Mouse (Mus musculus): ENCODE data around the gene Os9. TPM values are rescaled to one million over a fixed set of nuclear protein-coding genes. Genes with fewer than 3 reads are reported as not detected.

Os9 gene
- total RNA-seq (2012; rRNA removed) (41.5 and 42.4 TPM in 2 replicates), polyA plus RNA-seq (2012; ENCODE audit: insufficient read depth in 1 of 2, insufficient read length in 2 of 2, low read depth in 1 of 2, low replicate concordance in 2 of 2, missing spikeins in 1 of 2) (10 to 100 TPM in 1 of 2 experiments, not detected in 1; 60.4 TPM)

DNA sequence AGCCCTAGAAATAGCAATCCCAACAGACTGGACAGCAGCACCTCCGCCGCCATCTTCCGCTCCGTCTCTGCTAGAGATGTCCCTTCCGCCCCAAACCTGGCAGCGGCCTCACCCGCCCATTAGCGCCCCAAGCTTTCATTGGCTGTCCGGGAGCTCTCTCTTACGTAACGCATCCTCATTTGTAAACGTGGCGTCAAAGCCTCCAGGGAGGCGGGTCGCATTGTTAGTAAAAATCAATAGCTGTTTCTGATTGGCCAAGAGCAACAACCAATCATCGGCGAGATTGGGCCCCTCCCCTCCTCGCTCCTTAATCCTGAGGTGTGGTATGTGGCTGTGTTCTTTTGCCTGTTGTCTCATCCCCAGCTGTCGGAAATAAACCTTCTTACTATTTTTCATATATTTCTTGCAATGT, at the start of gene Os9:
Gene Os9 (minus strand): TSS at position 66 of the 412 bp plus-strand sequence.
- peaks cover 4 to 18% of the 10 kb centered on the region in 2 experiments; a peak in 3 of 4 replicates for H3K4me1 ChIP-seq (ENCODE audit: control insufficient read depth in 1 of 2, insufficient read depth in 2 of 2, low read length in 2 of 2)
- TF ChIP-seq JUND (IDR thresholded peaks at IDR 0.05; ENCODE audit: low read depth, low read length) (no peak), BHLHE40 (IDR thresholded peaks at IDR 0.05; ENCODE audit: borderline replicate concordance, low read depth, low read length) (no peak), POLR2AphosphoS5 (IDR thresholded peaks at IDR 0.05; ENCODE audit: borderline replicate concordance, low read depth, low read length) (no peak), ZC3H11A (IDR thresholded peaks at IDR 0.05; ENCODE audit: low read depth, low read length) (no peak), CTCF (IDR thresholded peaks at IDR 0.05 in 2 of 3, conservative IDR thresholded peaks at IDR 0.05 in 1 of 3; ENCODE audit: control insufficient read depth in 1 of 3, insufficient read depth in 1 of 3, low read depth in 2 of 3, low read length in 3 of 3, poor library complexity in 1 of 3, severe bottlenecking in 1 of 3) (no peak), NELFE (IDR thresholded peaks at IDR 0.05; ENCODE audit: low read depth, low read length) (peak; percentile 64), ZNF384 (IDR thresholded peaks at IDR 0.05; ENCODE audit: low read depth, low read length) (no peak), ZMIZ1 (IDR thresholded peaks at IDR 0.05; ENCODE audit: low read depth, low read length) (peak; percentile 73; the same call in 1 of the 2 replicates), RCOR1 (IDR thresholded peaks at IDR 0.05; ENCODE audit: low read depth, low read length) (no peak), GABPA (IDR thresholded peaks at IDR 0.05; ENCODE audit: low read depth, low read length) (no peak), MYB (IDR thresholded peaks at IDR 0.05; ENCODE audit: low read depth, low read length) (no peak), ETS1 (IDR thresholded peaks at IDR 0.05; ENCODE audit: low read depth, low read length) (peak; percentile 51; the same call in 1 of the 2 replicates), MAZ (IDR thresholded peaks at IDR 0.05; ENCODE audit: low read depth, low read length) (0 out of 2 replicates have a peak, but pooled peaks have one; percentile 28), RAD21 (IDR thresholded peaks at IDR 0.05; ENCODE audit: low read depth, low read length) (no peak), USF2 (IDR thresholded peaks at IDR 0.05; ENCODE audit: borderline replicate concordance in 1 of 2, insufficient read depth in 1 of 2, low read depth in 1 of 2, low read length in 2 of 2) (no peak), GATA1 (IDR thresholded peaks at IDR 0.05; ENCODE audit: low read depth, low read length) (no peak), TBP (IDR thresholded peaks at IDR 0.05; ENCODE audit: low read depth, low read length) (peak; percentile 35; the same call in 1 of the 2 replicates), SMC3 (IDR thresholded peaks at IDR 0.05; ENCODE audit: low read depth, low read length) (no peak), CHD2 (IDR thresholded peaks at IDR 0.05; ENCODE audit: low read length) (peak; percentile 92), SIN3A (IDR thresholded peaks at IDR 0.05; ENCODE audit: low read length) (peak; percentile 99), E2F4 (IDR thresholded peaks at IDR 0.05; ENCODE audit: borderline replicate concordance, low read depth, low read length) (no peak), ELF1 (IDR thresholded peaks at IDR 0.05; ENCODE audit: low read depth, low read length) (peak; percentile 100), CHD1 (IDR thresholded peaks at IDR 0.05; ENCODE audit: low read depth, low read length) (no peak), USF1 (IDR thresholded peaks at IDR 0.05; ENCODE audit: low read depth, low read length) (no peak), EP300 (IDR thresholded peaks at IDR 0.05; ENCODE audit: low read depth in 1 of 2, low read length in 2 of 2) (no peak), MAFK (IDR thresholded peaks at IDR 0.05; ENCODE audit: borderline replicate concordance, low read depth, low read length) (no peak), KAT2A (conservative IDR thresholded peaks at IDR 0.05; ENCODE audit: low read depth, low read length) (peak; percentile 90), TCF12 (IDR thresholded peaks at IDR 0.05; ENCODE audit: low read depth, low read length) (no peak), POLR2AphosphoS2 (IDR thresholded peaks at IDR 0.05; ENCODE audit: low read length) (peak; percentile 39; the same call in 1 of the 2 replicates), ZKSCAN1 (IDR thresholded peaks at IDR 0.05; ENCODE audit: low read depth, low read length) (no peak), MYC (IDR thresholded peaks at IDR 0.05; ENCODE audit: low read depth, low read length) (no peak), MAX (IDR thresholded peaks at IDR 0.05; ENCODE audit: low read length) (no peak), POLR2A (IDR thresholded peaks at IDR 0.05; ENCODE audit: control insufficient read depth in 1 of 2, insufficient read depth in 1 of 2, low read depth in 1 of 2, low read length in 2 of 2, poor library complexity in 1 of 2) (peak in 1 of 2 experiments; percentile 75; a peak in 2 of 4 replicates), TAL1 (IDR thresholded peaks at IDR 0.05; ENCODE audit: low read length) (no peak), MXI1 (IDR thresholded peaks at IDR 0.05; ENCODE audit: low read depth, low read length) (peak; percentile 68; the same call in 1 of the 2 replicates), NRF1 (IDR thresholded peaks at IDR 0.05; ENCODE audit: insufficient read depth, low read depth, low read length, poor library complexity, severe bottlenecking) (peak; percentile 45; the same call in 1 of the 2 replicates), UBTF (IDR thresholded peaks at IDR 0.05; ENCODE audit: borderline replicate concordance, insufficient read depth, low read depth, low read length) (no peak)

More for the DNA sequence above, at the start of gene Os9:
- Histone ChIP-seq H3K9me3 (replicated peaks; ENCODE audit: insufficient read depth, low read length) (no peaks in the 10 kb centered on the region), H3K27ac (ENCODE audit: control insufficient read depth, low read depth, low read length) (peak within 1 kb of the TSS; percentile 65), H3K9ac (ENCODE audit: control insufficient read depth, low read depth, low read length, poor library complexity, severe bottlenecking) (peak within 1 kb of the TSS; percentile 79), H3K79me2 (ENCODE audit: control insufficient read depth, insufficient read depth, low read length, poor library complexity) (peaks cover 7% of the 10 kb centered on the region), H3K4me3 (ENCODE audit: control insufficient read depth in 1 of 2, insufficient read depth in 1 of 2, low read depth in 2 of 2, low read length in 2 of 2) (peak within 1 kb of the TSS; percentile 82 to 92), H3K36me3 (ENCODE audit: control insufficient read depth in 1 of 2, insufficient read depth in 2 of 2, low read length in 2 of 2) (peaks cover 0 to 17% of the 10 kb centered on the region in 2 experiments; a peak in 2 of 4 replicates), H3K27me3 (ENCODE audit: control insufficient read depth in 1 of 2, insufficient read depth in 2 of 2, low read length in 2 of 2) (no peaks in the 10 kb centered on the region)
- DNase-seq (ENCODE audit: low read depth, low spot score) = peak; percentile 99

Measured in MEL (cell line).